Mouse (Mus musculus): ENCODE measurements around the gene Efemp1.

Gene Efemp1

GRCm38 (mm10) chr11:28951586-28952210, 98.7 kb downstream of the Efemp1 start:
- DNase-seq, result no peak

GRCm38 (mm10) chr11:28954673-28955304, 101.8 kb downstream of the Efemp1 start:
- DNase-seq, result no peak

- no peak for DNase-seq
These were observed 102.3 kb downstream of the Efemp1 start for GRCm38 (mm10) chr11:28955305-28955701.

GRCm38 (mm10) chr11:28961381-28961780, 108.4 kb downstream of the Efemp1 start:
- no peak for DNase-seq
